Mouse (Mus musculus) spleen, adult 10 weeks (tissue): ENCODE results near the gene Olfr350. TPM values are rescaled to one million over a fixed set of nuclear protein-coding genes. Genes with fewer than 3 reads are reported as not detected.

ENCODE experiments used
- polyA plus RNA-seq: library from polyadenylated mRNA; stranded (reverse); fragments of 350-450 nt; fragmentation: Illumina TruSeq; extraction: RNeasy Lipid Tissue Mini Kit (QIAGEN cat#74804); gene quantifications from one replicate; pipeline ENCODE4 v1.2.3, GENCODE M21; 2015; ENCODE audit warnings: low replicate concordance; ENCODE audit not compliant: insufficient read depth

Gene Olfr350
- not detected for polyA plus RNA-seq

GRCm38 (mm10) chr2:36846010-36846409 is at the start of gene Olfr350:
Gene Olfr350, plus strand, starts transcription at chr2:36846310.

GRCm38 (mm10) chr2:36816932-36817331 is 29.2 kb upstream of the Olfr350 start, which contains the start of gene Olfr3:
Gene Olfr3, minus strand, starts transcription at chr2:36817032.

GRCm38 (mm10) chr2:36862560-36862959 is 16.4 kb downstream of the Olfr350 start, which contains the start of gene Olfr351:
Gene Olfr351, minus strand, starts transcription at chr2:36862660.

GRCm38 (mm10) chr2:36868160-36868559 is 22.1 kb downstream of the Olfr350 start, which contains the start of gene Olfr352:
Gene Olfr352, plus strand, starts transcription at chr2:36868460.

GRCm38 (mm10) chr2:36892836-36893235 is 46.7 kb downstream of the Olfr350 start, which contains the start of gene Olfr353:
Gene Olfr353, minus strand, starts transcription at chr2:36892936.

Other genes starting within 250 kb of the Olfr350 start
- not detected for gene Olfr345, start 206.3 kb upstream of the Olfr350 start, polyA plus RNA-seq
- not detected for gene Olfr346, start 160.5 kb upstream of the Olfr350 start, polyA plus RNA-seq
- gene Olfr347, start 114.4 kb upstream of the Olfr350 start, polyA plus RNA-seq, result not detected
- not detected for gene Olfr348, start 62.0 kb upstream of the Olfr350 start, polyA plus RNA-seq
- not detected for gene Olfr50, start 55.8 kb upstream of the Olfr350 start, polyA plus RNA-seq
- gene Olfr3, start 29.3 kb upstream of the Olfr350 start, polyA plus RNA-seq, result not detected
- gene Olfr351, start 16.4 kb downstream of the Olfr350 start, polyA plus RNA-seq, result not detected
- gene Olfr352, start 22.1 kb downstream of the Olfr350 start, polyA plus RNA-seq, result not detected
- not detected for gene Olfr353, start 46.6 kb downstream of the Olfr350 start, polyA plus RNA-seq
- not detected for gene Olfr354, start 59.4 kb downstream of the Olfr350 start, polyA plus RNA-seq
- gene Olfr355, start 82.6 kb downstream of the Olfr350 start, polyA plus RNA-seq, result not detected
- not detected for gene Olfr356, start 90.8 kb downstream of the Olfr350 start, polyA plus RNA-seq
- gene Olfr357, start 147.5 kb downstream of the Olfr350 start, polyA plus RNA-seq, result not detected
- gene Olfr358, start 163.0 kb downstream of the Olfr350 start, polyA plus RNA-seq, result not detected
- gene Olfr360, start 219.4 kb downstream of the Olfr350 start, polyA plus RNA-seq, result not detected
- gene Olfr361, start 243.0 kb downstream of the Olfr350 start, polyA plus RNA-seq, result not detected